Mouse (Mus musculus) midbrain, embryonic 11.5 days (tissue): ENCODE results near the gene Gpr45. TPM values are rescaled to one million over a fixed set of nuclear protein-coding genes. Genes with fewer than 3 reads are reported as not detected.

Experiments
- ATAC-seq: fragments of 200-750 bp; cut with Nextera tagmentation; 2 replicates; pipeline ENCODE4 v1.8.0; 2017; ENCODE audit warnings: moderate TSS enrichment, moderate library complexity; ENCODE audit not compliant: low FRiP score
- DNase-seq: peaks from one replicate; pipeline ENCODE4 v3.0.0; 2015; ENCODE audit warnings: low spot score; ENCODE audit errors: missing footprints
- H3K27ac ChIP-seq: fragments of 300-500 bp; sonication (generic); 2 replicates; pipeline ENCODE4 v1.5.1; 2014; ENCODE audit warnings: low read depth, low read length
- H3K27me3 ChIP-seq: fragments of 300-500 bp; sonication (generic); 2 replicates; pipeline ENCODE4 v1.6.1; 2014; ENCODE audit warnings: mild to moderate bottlenecking, low read length, moderate library complexity, mixed read lengths; ENCODE audit not compliant: control insufficient read depth, insufficient read depth
- H3K36me3 ChIP-seq: fragments of 300-500 bp; sonication (generic); 2 replicates; pipeline ENCODE4 v1.6.1; 2014; ENCODE audit warnings: mild to moderate bottlenecking, low read length, moderate library complexity, mixed read lengths; ENCODE audit not compliant: control insufficient read depth, insufficient read depth
- H3K4me1 ChIP-seq: fragments of 300-500 bp; sonication (generic); 2 replicates; pipeline ENCODE4 v1.6.1; 2014; ENCODE audit warnings: low read length; ENCODE audit not compliant: control insufficient read depth, insufficient read depth
- H3K4me2 ChIP-seq: fragments of 300-500 bp; sonication (generic); 2 replicates; pipeline ENCODE4 v1.6.1; 2014; ENCODE audit warnings: mild to moderate bottlenecking, moderate library complexity
- H3K4me3 ChIP-seq: fragments of 300-500 bp; sonication (generic); 2 replicates; pipeline ENCODE4 v1.5.1; 2014; ENCODE audit warnings: low read depth, low read length
- H3K9ac ChIP-seq: fragments of 300-500 bp; sonication (generic); 2 replicates; pipeline ENCODE4 v1.6.1; 2014; ENCODE audit warnings: low read length
- H3K9me3 ChIP-seq: fragments of 300-500 bp; sonication (generic); 2 replicates; pipeline ENCODE4 v1.6.1; 2016; ENCODE audit warnings: low read length; ENCODE audit not compliant: control insufficient read depth
- WGBS: fragments of 180-500 bp; shearing (Covaris S2); extraction: QIAGEN DNeasy Blood & Tissue Kit; methylation state at CpG from one replicate; pipeline ENCODE4 v1.1.7; 2014; 5-methylcytosine and 5-hydroxymethylcytosine counted together
- microRNA-seq: library from miRNA; unstranded; fragments of <30 nt; microRNA quantifications from one replicate; pipeline ENCODE4, GENCODE M21; 2017
- polyA plus RNA-seq: library from polyadenylated mRNA; unstranded; fragments of >200 nt; fragmentation: Nextera tagmentation; extraction: Ambion mirVana; gene quantifications from 2 replicates; pipeline ENCODE4 v1.2.1, GENCODE M21; 2014

Gene Gpr45
- polyA plus RNA-seq, 1 experiment from 2014 or later, result 14.2 TPM

DNA sequence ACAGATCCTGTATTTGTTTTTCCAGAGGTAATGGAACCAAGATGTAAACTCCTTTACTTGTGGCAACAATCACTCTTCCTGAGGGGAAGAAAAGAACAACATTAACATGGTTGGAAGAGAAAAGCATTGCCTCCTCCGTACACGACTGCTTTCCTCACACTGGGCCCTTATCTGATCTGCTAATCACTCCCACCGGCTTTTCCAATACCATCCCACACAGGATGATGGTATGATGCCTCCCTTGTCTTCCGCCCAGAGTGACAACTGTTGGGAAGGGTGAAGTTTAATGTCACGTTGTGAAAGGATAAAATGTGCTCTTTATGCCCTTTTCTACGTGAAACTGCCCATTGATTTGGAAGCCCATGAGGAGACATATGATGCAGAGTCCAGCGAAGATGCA is 114.9 kb downstream of the Gpr45 start:
- DNase-seq (no peak), ATAC-seq (no peak)
- Histone ChIP-seq H3K4me3 (no peak overlapping the region), H3K27ac (no peak overlapping the region), H3K4me1 (no peaks in the 10 kb centered on the region), H3K36me3 (no peaks in the 10 kb centered on the region; the same call in 1 of the 2 replicates), H3K9me3 (no peaks in the 10 kb centered on the region), H3K4me2 (no peak overlapping the region), H3K9ac (no peak overlapping the region), H3K27me3 (no peaks in the 10 kb centered on the region)
- 79% methylated on average over 7 of the region's 7 CpGs for WGBS

DNA sequence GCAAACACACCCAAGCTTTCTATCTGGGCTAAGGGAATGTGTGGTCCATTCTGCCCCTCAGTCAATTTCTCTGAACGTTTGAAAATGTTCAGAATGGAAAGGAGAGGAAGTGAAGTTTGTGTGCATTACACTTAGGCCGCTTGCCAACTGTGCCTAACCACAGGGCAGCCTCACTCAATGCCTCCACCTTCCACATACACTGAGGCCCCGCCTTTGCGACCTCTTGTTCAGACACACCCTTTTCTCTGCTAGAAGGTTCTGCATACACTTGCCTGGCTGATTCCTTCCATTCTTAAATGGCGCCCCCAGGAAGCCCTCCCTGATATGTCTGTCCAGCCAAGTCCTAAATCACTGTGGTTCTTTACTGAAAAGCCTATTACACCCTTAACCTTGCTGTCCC is 118.1 kb downstream of the Gpr45 start:
- H3K4me1 ChIP-seq, result no peaks in the 10 kb centered on the region
- no peaks in the 10 kb centered on the region for H3K27me3 ChIP-seq

DNA sequence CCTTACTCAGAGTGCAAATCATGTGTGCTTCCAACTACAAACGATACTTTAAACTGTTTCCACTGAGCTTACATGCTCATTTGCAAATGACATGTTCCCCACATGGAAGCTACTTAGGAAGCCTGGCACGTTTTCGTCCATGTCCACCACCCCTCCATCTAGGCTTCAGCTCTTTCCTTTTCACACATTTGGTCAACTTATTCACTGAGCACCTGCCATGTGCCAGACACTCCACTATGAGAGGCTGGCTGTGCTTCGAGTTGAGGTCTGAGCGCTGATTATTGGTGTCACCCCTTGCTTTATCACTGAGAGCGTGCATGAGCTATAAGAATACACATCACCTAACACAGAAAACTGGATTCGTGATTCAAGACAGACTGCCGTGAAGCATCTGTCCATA is 119.4 kb downstream of the Gpr45 start:
- ATAC-seq (no peak), DNase-seq (no peak)
- Histone ChIP-seq H3K9ac (no peak overlapping the region), H3K27me3 (no peaks in the 10 kb centered on the region), H3K9me3 (no peaks in the 10 kb centered on the region), H3K4me3 (no peak overlapping the region), H3K36me3 (peaks cover 3% of the 10 kb centered on the region), H3K27ac (no peak overlapping the region), H3K4me2 (no peak overlapping the region), H3K4me1 (no peaks in the 10 kb centered on the region)
- WGBS, result 90% methylated on average over 8 of the region's 8 CpGs

More for the DNA sequence above, 118.1 kb downstream of the Gpr45 start:
- ATAC-seq (no peak), DNase-seq (no peak)
- no peak overlapping the region for H3K4me2 ChIP-seq
- H3K36me3 ChIP-seq, result peaks cover 3% of the 10 kb centered on the region
- no peak overlapping the region for H3K4me3 ChIP-seq
- H3K27ac ChIP-seq, result no peak overlapping the region
- no peak overlapping the region for H3K9ac ChIP-seq
- WGBS, result 93% methylated on average over 5 of the region's 5 CpGs
- H3K9me3 ChIP-seq, result no peaks in the 10 kb centered on the region

DNA sequence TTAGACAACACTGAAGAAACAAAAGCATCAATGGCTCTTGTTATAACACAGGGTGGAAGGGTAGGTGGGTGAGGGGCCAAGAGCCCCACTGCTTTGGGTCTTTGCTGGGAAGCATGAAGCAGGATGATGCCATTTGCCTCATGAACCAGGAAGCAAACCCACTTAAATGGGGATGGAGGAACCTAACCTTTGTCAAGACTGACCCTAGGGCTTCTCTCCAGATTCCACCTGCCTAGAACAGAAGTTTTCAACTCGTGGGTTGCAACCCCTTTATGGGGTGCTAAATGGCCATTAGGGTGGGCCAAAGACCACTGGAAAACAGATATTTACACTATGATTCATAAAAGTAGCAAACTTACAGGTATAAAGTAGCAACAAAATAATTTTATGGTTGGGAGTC is 119.9 kb downstream of the Gpr45 start:
- no peak overlapping the region for H3K9ac ChIP-seq
- no peak overlapping the region for H3K4me3 ChIP-seq
- no peaks in the 10 kb centered on the region for H3K4me1 ChIP-seq
- 79% methylated on average over 1 of the region's 1 CpGs for WGBS
- peaks cover 3% of the 10 kb centered on the region for H3K36me3 ChIP-seq
- ATAC-seq (no peak), DNase-seq (no peak)
- no peak overlapping the region for H3K4me2 ChIP-seq
- no peaks in the 10 kb centered on the region for H3K27me3 ChIP-seq
- no peak overlapping the region for H3K27ac ChIP-seq
- no peaks in the 10 kb centered on the region for H3K9me3 ChIP-seq

DNA sequence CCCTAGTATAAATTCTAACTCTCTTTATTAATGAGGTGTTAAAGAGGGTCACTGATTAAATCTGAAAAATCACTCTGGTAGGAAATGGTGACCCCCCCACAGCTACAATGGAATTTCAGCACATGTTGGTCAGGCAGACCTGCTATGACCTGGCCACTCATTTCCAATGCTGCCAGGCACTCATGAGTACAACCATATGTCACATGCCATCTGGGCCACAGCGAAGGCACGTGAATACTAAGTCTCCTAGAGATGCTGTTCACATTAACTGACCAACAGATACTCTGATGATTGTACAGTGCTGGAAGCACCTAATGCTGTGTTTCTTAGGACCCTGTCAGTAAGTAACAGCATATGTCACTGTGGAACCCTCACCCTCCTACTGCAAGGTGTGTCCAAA is 122.1 kb downstream of the Gpr45 start:
- ATAC-seq (no peak), DNase-seq (no peak)
- H3K4me2 ChIP-seq, result no peak overlapping the region
- no peak overlapping the region for H3K9ac ChIP-seq
- 89% methylated on average over 2 of the region's 2 CpGs for WGBS
- H3K9me3 ChIP-seq, result no peaks in the 10 kb centered on the region
- no peak overlapping the region for H3K4me3 ChIP-seq
- H3K36me3 ChIP-seq, result peaks cover 3% of the 10 kb centered on the region
- H3K27ac ChIP-seq, result no peak overlapping the region
- H3K4me1 ChIP-seq, result no peaks in the 10 kb centered on the region
- H3K27me3 ChIP-seq, result no peaks in the 10 kb centered on the region

DNA sequence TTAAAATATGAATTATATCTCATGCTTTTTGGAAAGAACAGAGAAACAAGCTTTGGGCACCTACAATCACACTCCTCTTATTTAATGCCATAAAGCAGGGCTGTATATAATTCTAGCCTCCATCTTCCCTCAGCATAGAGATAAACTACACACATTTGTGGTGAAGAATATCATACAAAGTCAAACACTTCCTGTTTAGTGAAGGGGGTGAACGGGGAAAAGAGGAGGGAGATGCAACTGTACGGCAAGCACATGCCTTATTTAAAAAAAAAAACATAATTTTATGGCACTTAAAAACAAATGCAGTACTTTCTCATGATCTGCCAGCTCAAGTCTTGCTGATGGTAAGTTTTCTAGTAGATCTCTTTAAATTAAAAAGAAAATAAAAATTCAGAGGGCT is 125.5 kb downstream of the Gpr45 start:
- no peak overlapping the region for H3K27ac ChIP-seq
- no peak overlapping the region for H3K9ac ChIP-seq
- no peak for ATAC-seq
- H3K9me3 ChIP-seq, result no peaks in the 10 kb centered on the region
- no peaks in the 10 kb centered on the region for H3K27me3 ChIP-seq
- no peak overlapping the region for H3K4me2 ChIP-seq
- H3K4me3 ChIP-seq, result no peak overlapping the region
- H3K4me1 ChIP-seq, result no peaks in the 10 kb centered on the region
- WGBS, result 92% methylated on average over 2 of the region's 2 CpGs
- peaks cover 3% of the 10 kb centered on the region; the same call in 1 of the 2 replicates for H3K36me3 ChIP-seq
- DNase-seq, result no peak

DNA sequence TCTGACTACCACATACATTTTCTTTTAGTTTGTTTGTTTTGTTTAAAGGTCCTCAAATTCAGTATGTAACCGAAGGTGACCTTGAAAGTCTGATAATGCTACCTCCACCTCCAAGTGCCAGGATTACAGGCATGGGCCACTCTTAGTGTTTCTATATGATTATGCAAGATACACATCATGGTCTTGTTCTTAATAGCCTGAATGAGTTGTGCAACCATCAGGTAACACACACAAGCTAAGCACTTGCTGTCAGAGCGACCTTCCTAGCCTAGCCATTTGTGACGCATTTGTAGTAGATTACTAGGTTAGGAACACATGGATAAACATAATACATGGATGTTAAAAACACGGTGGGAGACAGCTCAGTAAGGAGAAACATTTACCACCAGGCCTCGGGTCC is 130.3 kb downstream of the Gpr45 start:
- H3K27ac ChIP-seq, result no peak overlapping the region
- H3K4me2 ChIP-seq, result no peak overlapping the region
- H3K27me3 ChIP-seq, result no peaks in the 10 kb centered on the region
- 88% methylated on average over 5 of the region's 5 CpGs for WGBS
- no peaks in the 10 kb centered on the region for H3K4me1 ChIP-seq
- no peak overlapping the region for H3K4me3 ChIP-seq
- ATAC-seq (no peak), DNase-seq (no peak)
- H3K9ac ChIP-seq, result no peak overlapping the region
- no peaks in the 10 kb centered on the region for H3K9me3 ChIP-seq
- H3K36me3 ChIP-seq, result no peaks in the 10 kb centered on the region

Small RNA genes within 50 kb of the gene (microRNA-seq; reads per million reads assigned to microRNA genes)
- not detected for gene Gm24001

Other genes starting within 250 kb of the Gpr45 start
- 57.4 and 58.3 TPM in 2 replicates for gene Mrps9, start 101.6 kb upstream of the Gpr45 start, polyA plus RNA-seq
- 13.3 and 13.8 TPM in 2 replicates for gene Tgfbrap1, start 145.8 kb downstream of the Gpr45 start, polyA plus RNA-seq
- 41.7 and 48.1 TPM in 2 replicates for gene AI597479, start 145.8 kb downstream of the Gpr45 start, polyA plus RNA-seq
- 6.5 and 8.2 TPM in 2 replicates for gene Fhl2, start 244.1 kb downstream of the Gpr45 start, polyA plus RNA-seq